Comparison of ENCODE assay signal across 8 mouse cellular contexts in genomic region chr16:20480115-20480514, GRCm38 (mm10). TPM values are rescaled to one million over a fixed set of nuclear protein-coding genes. Genes with fewer than 3 reads are reported as not detected.
A peak's percentile ranks its signal among the peaks of the same experiment; 100 is the strongest.
DNase-seq lines count a peak whose midpoint lies in the region; ATAC-seq lines count a peak whose summit lies in the region.

No protein-coding gene starts in this region.

- peak; percentile 51 for ATAC-seq in megakaryocyte, adult 5-6 weeks (ENCODE audit: poor library complexity, severe bottlenecking)
- no peak for ATAC-seq in cerebellum, adult (ENCODE audit: insufficient number of reproducible peaks, low FRiP score, low TSS enrichment)

- peak; percentile 16 for DNase-seq in gastrocnemius, adult 18-20 months (ENCODE audit: low spot score)
- DNase-seq in gastrocnemius, postnatal 36 days: no peak
- peak; percentile 59 for DNase-seq in A20 (ENCODE audit: low read depth, low spot score)
- peak; percentile 96 for DNase-seq in ZHBTc4 (ENCODE audit: low read depth, low spot score)
- no peak for DNase-seq in right cerebral cortex, adult 18-20 months
- no peak for DNase-seq in ovary, adult 18-20 months (ENCODE audit: low spot score)

- intact Hi-C loops in gastrocnemius, postnatal 36 days (cut with DNase I): loop anchor here (10.0 kb wide), 1 partner anchor 265 kb away; no protein-coding TSS in a partner anchor

RNA-seq across cellular contexts. Expression of gene Eif2b5, which starts 18.5 kb away (rescaled TPM):
- 10 to 100 TPM; 52.6 to 54.4 TPM for total RNA-seq in gastrocnemius, adult 18-20 months (2021)
- total RNA-seq in gastrocnemius, postnatal 36 days (2021): 10 to 100 TPM; 44.2 to 56.1 TPM
- 30.1 and 31.6 TPM in 2 replicates for total RNA-seq in megakaryocyte, adult 5-6 weeks (2015)
- total RNA-seq in megakaryocyte, adult 5-6 weeks (2017): 43.1 and 46.1 TPM in 2 replicates

RNA-seq across cellular contexts. Expression of gene Dvl3, which starts 36.7 kb away (rescaled TPM):
- total RNA-seq in gastrocnemius, adult 18-20 months (2021): 10 to 100 TPM; 28.4 to 32.0 TPM
- total RNA-seq in gastrocnemius, postnatal 36 days (2021): 10 to 100 TPM; 27.8 to 28.8 TPM
- total RNA-seq in megakaryocyte, adult 5-6 weeks (2015): 21.9 and 22.4 TPM in 2 replicates
- total RNA-seq in megakaryocyte, adult 5-6 weeks (2017): 2.6 and 4.2 TPM in 2 replicates

RNA-seq across cellular contexts. Expression of gene Abcc5, which starts 53.9 kb away (rescaled TPM):
- 10 to 100 TPM; 54.0 to 56.5 TPM for total RNA-seq in gastrocnemius, adult 18-20 months (2021)
- total RNA-seq in gastrocnemius, postnatal 36 days (2021): 10 to 100 TPM; 60.7 to 61.2 TPM
- total RNA-seq in megakaryocyte, adult 5-6 weeks (2015): 22.8 and 27.4 TPM in 2 replicates
- total RNA-seq in megakaryocyte, adult 5-6 weeks (2017): 28.2 and 38.9 TPM in 2 replicates

RNA-seq across cellular contexts. Expression of gene Ap2m1, which starts 55.2 kb away (rescaled TPM):
- total RNA-seq in gastrocnemius, adult 18-20 months (2021): 100 to 1,000 TPM; 121 to 146 TPM
- total RNA-seq in gastrocnemius, postnatal 36 days (2021): 100 to 1,000 TPM; 133 to 135 TPM
- total RNA-seq in megakaryocyte, adult 5-6 weeks (2015): 287 and 332 TPM in 2 replicates
- total RNA-seq in megakaryocyte, adult 5-6 weeks (2017): 207 and 242 TPM in 2 replicates

Comparison
In these comparisons a context has a peak if more than half of its experiments do, and no peak if none do; other contexts are left out.
1. DNase-seq: peak in gastrocnemius, adult 18-20 months (single experiment), A20 (single experiment) and ZHBTc4 (single experiment); none in gastrocnemius, postnatal 36 days (0 of 2), right cerebral cortex, adult 18-20 months (single experiment) and ovary, adult 18-20 months (single experiment).